Mouse (Mus musculus): ENCODE data around the gene Nupr1l. TPM values are rescaled to one million over a fixed set of nuclear protein-coding genes. Genes with fewer than 3 reads are reported as not detected.
"Not testable (repeated sequence)": the region's sequence is repeated elsewhere in the genome, so short reads cannot be mapped to it uniquely, and the experiment has no call there.

Gene Nupr1l
- total RNA-seq (2021) (1 to 10 TPM; 2.8 to 4.4 TPM), polyA plus RNA-seq (2012; rRNA removed) (17.3 and 23.6 TPM in 2 replicates)
- long read RNA-seq, partial matches to known transcripts: 0 of 4 reads
- long read RNA-seq, other reads (novel, unspliced or antisense): 0 of 4 reads

DNA sequence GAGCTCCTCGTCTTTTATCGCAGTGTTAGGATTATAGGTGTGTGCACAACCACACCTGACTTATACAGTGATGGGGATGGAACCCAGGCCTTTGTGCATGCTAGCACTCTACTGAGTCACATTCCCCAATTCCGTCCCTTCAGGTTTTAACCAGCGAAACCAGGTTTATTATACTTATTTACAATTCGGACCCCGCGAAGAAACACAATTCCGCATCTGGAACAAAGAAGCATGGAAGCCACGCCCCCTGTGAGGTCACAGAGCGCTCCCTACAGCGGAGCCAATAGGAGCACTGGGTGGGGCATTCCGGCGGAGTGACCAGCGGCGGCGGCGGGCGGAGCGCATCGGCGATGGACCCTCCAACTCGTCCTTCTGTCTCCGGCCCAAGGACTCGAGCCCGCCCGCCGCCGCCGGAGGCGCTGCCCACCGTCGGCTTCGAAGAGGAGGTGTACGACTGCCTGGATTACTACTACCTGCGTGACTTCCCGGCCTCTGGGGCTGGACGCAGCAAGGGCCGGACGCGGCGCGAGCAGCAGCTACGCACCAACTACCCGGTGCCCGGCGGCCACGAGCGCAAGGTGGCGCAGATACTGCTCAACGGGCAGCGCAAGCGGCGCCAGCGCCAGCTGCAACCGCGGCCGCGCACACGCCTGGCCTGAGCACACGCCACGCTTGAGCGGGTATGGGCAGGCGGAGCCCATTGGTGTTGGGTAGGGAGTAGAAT lies at the start of gene Nupr1l:
Gene Nupr1l (plus strand): TSS at position 299 of the 724 bp plus-strand sequence.
- DNase-seq: peak; percentile 94

DNA sequence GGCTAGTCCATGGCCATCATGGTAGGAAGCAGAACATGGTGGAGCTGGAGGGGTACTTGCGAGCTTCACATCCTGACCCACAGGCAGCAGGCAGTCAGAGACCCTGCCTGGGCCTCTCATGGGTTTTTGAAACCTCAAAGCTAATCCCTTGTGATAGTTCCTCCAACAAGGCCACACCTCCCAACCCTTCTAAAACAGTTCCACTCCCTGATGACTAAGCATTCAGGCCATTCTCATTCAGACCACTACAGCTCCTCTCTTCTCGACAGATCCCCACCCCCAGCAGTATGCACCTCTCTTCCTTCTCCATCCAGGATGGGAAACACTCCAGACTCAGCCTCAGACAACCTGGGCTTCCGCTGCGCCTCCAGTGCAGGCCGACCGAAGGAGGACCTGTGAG lies 46.0 kb upstream of the Nupr1l start:
- DNase-seq: no peak

DNA sequence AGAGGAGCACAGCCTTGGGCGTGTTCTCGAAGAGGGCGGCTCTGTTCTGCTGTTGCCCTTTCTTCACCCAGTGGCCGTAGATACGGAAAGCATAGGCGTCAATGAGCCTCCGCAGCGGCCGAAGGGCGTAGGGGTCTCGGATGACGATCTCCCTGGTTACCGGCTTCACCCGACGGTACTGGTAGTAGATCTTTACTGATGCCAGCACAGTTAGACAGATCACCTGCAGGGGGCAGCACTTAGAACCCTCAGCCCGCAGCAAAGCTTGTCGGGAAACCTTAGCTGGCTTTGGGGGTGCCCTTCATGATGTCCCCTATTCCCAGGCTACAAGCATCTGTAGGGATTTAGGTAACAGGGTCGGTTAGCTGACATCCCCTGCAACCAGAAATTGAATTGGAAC lies 43.9 kb upstream of the Nupr1l start:
- DNase-seq: peak; percentile 54

DNA sequence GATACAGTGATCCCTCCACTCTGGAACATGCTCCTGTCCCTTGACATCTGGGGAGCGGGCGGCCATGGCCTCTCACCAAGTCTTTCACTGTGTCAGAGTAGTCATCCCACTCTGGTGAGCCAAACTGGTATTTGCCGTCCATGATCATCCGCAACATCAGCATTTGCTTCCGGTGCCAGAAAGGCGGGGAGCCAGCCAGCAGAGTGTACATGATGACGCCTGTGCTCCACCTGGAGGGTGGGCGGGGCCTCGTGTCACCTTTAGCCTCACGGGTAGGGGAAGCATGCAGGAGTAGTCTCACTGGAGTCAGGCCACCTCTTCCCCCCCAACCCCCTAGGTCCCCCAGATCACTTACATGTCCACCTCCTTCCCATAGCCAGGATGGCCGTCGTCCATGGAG lies 42.5 kb upstream of the Nupr1l start:
- no peak for DNase-seq

DNA sequence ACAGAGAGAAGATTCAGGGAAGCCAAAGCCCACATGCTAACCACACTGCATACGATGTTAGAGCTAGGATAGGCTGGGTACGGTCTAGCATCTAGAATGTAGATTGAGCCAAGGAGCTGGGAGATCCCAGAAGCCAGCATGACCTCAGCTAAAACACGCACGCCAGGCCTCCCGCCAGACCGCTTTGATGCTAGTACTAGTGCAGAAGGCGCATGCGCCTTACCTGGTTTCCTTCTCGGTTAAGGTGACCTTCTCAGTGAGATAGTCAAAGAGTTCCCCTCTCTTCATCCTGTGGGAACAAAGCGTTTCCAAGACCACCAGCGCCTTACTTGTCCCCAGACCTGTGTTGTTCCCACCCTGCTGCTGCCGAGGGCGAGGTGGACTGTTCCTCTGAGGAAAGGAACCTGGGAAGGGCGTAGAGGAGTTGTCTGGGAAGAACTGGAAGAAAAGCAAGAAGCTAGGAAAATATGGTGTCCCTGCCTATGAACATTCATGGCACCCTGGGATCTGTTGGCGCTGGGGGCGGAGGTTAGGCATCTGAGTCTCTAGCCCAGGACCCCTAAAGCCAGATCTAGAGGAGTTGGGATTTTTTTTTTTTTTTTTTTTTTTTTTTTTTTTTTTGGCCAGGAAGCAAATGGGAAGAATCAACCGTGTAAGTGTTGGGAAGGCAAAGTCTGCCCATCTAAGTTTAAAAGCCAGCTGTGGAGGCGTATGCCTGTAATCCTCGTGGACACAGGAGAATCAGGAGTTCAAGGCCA lies 38.9 kb upstream of the Nupr1l start:
- DNase-seq: no peak

DNA sequence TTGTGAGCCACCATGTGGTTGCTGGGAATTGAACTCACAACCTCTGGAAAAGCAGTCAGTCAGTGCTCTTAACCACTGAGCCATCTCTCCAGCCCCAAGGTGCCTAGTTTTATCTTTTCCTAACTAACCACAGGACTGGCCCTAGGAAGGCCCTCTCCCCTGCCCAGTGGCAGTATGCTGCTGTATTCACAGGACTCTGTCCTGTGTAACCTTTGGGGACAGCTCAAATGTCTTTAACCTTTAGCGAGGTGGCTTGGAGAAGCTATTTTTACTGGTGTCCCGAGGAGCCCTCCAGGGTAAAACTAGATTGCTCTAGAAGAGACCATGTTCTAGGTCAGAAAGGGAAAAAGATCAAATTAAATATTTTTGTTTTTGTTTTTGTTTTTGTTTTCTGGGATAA lies 37.1 kb upstream of the Nupr1l start:
- no peak for DNase-seq

DNA sequence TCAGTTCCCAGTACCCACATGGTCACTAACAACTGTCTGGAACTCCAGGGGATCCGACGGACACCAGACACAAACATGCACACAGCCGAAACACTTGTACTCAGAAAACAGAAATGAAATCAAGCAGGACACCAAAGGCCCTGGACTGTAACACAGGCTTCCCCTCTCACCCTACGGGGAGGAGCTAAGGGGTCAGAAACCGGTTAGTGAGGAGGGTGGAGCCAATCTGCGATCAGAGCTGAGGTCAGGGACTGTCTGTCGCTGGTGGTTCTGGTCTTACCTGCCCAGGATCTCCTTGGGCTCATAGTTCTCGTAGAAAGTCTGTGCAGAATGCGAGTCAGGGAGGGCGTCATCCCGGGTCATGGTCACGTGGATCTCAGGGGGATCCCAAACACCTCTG lies 34.4 kb upstream of the Nupr1l start:
- DNase-seq: no peak

DNA sequence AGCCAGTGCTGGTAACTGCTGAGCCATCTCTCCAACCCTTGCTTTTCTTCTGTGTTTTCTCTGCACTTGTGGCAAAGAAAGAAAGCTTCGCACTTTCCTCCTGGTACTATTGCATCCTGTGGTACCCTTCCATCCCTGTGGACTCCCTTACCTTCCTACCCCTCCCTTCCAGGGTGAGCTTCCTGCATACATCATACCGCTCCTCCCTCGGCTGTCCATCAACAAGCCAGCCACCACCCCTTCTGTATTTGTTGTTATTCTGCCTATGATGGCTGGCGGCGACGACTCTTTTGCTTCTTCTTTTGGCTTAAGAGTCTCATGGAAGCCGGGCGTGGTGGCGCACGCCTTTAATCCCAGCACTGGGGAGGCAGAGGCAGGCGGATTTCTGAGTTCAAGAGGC lies 33.2 kb upstream of the Nupr1l start:
- no peak for DNase-seq

DNA sequence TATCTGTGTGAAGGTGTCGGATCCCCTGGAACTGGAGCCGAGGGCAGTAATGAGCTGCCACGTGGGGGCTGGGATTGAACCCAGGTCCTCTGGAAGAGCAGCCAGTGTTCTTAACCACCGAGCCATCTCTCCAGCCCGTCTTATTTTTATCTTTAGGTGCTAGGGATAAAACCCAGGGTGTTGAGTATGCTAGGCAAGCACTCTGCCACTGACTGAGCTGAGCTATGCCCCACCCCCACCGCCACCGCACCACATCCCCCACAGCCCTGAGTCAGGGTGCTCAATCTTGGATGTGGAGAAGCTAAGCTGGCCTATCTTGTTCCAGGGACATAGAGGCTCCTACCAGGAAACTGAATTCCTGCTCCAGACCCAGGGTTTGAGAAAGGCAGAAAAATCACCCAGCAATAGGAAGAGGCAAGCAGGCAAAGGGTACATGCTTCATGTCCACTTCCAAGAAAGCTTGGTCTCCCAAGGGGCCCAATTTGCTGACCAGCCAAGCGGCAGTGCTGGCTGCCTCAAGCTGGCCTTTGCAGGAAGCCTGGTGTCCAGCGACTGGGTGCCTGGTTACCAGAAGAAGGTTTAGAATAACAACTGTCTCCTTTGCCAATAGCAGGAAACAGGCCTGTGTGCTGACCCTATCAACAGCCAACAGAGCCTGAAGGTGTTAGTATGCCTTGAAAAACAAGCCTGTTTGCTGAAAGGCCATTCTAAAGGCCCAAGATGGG lies 30.4 kb upstream of the Nupr1l start:
- peak; percentile 44 for DNase-seq

DNA sequence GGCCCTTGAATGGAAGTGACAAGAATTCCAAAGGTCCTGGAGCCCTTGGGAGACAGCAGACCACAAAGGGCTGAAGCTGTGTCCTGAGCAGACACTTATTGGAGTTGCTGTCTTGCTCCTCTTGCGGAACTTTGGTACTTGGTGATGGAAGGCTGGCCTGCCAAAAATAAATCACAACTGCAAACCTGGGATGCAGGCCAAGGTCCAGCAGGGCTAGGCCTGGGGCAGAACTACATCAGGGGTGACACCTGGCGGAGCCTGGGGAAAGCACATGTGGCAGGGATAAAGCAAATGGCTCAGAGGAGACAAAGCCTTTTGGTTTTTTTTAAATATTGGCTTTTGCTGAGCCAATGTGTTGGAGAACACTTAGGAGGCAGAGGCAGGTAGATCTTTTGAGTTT lies 29.4 kb upstream of the Nupr1l start:
- peak; percentile 92 for DNase-seq

DNA sequence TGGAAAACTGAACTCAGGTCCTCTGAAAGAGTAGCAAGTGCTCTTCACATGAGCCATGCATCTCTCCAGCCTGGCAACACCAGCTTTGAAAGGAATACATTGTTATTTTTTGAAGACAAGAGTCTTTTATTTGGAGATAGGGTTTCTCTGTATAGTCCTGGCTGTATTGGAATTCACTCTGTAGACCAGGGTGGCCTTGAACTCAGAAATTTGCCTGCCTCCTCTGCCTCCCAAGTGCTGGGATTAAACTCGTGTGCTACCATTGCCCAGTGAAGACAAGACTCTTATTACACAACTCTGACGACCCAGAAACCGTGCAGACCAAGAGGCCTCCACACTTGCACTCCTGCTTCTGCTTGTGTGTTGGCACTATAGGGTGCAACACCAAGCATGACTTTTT lies 28.5 kb upstream of the Nupr1l start:
- no peak for DNase-seq

DNA sequence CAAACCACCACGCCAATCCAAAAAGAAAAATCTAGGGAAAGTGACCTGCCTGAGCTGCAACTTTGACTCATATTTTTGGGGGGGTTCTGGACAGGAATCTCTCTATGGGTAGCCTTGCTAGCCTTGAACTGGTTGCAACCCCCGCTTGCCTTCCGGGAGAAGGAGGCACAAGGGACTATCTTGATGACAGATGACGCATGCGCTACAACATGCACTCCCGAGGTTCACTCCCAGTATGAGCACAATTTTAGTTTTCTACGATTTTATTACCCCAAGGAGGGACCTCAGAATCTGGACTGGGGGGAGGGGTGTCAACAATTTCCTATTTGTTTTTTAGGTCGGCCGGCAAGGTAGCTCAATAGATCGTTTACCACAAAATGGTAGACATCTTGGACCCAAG lies 22.1 kb upstream of the Nupr1l start:
- peak; percentile 69 for DNase-seq

DNA sequence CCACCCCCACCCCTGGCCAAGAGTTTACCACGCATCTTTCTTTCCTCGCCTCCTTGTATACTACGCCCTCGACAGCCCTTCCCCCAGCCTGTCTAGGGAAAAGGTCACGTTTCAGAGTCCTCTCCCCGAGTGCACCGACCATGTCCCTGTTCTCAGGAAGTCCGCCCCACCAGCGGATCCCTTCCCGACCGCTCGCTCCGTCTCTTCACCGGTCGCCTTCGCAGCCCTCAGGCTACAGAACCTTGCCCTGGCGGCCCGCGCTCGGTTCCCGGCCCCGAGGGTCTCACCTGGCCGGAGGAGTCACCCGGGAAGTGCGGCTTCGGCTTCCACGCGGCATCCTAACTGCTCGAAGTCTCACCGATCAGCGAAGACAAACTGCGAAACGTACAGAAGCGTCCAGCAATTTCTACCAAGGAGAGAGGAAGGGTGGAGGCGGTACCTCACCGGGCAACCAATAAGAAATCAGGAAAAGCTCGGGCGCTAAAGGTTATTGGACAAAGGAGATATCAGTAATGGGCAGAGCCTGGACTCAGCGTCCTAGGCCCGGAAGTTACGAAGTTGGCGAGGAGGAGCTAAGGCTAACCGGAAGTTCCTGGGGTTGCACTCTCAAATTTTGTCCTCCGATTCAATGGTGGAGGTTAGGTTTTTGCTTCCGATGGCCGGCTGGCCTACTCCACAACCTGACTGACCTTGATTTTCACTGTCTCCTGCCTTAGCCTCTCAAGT lies 21.3 kb upstream of the Nupr1l start, which contains the start of gene Chchd2:
Gene Chchd2 (minus strand): TSS at position 560 of the 726 bp plus-strand sequence.
- peak; percentile 96 for DNase-seq

DNA sequence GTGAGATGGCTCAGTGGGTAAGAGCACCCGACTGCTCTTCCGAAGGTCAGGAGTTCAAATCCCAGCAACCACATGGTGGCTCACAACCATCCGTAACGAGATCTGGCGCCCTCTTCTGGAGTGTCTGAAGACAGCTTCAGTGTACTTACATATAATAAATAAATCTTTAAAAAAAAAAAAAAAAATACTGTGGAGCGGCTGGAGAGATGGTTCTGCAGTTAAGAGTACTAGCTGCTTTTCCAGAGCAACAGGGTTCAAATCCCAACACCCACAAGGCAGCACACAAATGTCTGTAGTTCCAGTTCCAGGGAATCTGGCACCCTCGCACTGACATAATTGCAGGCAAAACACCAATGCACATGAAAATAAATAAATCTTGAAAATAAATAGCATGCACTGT lies 17.9 kb upstream of the Nupr1l start:
- DNase-seq: not testable (repeated sequence)

DNA sequence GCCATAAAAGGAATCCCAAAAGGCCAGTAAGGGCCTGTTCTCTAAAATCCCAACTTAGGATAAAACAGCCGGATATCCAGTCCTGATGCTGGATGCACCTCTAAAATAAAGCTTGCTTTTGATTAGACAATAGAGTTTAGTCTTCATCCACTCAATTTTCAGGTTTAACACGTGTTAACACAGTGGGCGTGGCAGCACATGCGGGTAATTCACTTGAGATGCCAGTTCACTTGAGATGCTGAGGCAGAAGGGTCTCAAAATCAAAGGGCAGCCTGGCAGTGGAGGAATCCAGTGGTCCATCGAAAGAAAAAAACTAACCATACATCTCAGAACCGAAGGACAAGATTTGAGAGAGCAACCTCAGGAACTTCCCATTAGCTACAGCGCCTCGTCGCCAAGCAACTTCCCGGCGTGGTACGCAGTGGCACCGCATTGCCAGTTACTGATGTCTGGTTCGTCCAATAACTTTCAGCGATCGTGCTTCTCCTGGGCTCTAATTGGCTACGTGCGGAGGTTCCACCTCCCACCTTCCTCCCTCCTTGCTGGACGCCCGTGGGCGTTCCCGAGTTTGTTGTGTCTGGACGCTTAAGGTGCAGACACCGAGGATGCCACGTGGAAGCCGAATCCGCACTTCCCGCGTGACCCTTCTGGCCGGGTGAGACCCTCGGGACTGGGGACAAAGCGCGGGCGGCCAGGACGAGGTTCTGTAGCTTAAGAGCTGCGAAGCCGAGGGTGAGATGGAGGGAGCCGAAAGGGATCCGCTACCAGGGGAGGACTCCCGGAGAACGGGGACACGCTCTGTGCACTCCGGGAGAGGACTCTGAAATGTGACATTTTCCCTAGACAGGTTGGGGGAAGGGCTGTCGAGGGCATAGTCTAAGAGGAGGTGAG lies 12.9 kb upstream of the Nupr1l start, which contains the start of gene Zbed5:
Gene Zbed5 (plus strand): TSS at position 526 of the 891 bp plus-strand sequence.
- peak; percentile 92 for DNase-seq

DNA sequence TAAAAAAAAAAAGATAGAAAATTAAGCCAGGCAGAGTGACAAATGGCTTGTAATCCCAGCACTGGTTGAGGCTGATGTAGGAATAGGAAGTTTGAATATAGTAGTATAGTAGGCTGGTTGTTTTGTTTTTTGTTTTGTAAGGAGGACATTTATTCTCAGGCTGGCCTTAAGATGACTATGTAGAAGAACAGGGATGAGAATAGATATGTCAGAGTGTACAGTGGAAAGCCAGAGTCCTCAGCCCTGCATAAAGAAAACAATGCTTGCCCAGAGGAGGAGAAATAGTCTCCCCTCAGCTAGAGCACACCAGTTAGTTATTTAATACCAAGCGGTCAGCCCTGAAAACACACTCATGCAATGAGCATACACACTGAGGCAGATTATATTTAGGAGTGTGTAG lies 9.9 kb upstream of the Nupr1l start, which contains the start of gene Phkg1:
Gene Phkg1 (minus strand): TSS at position 101 of the 400 bp plus-strand sequence.
- no peak for DNase-seq

DNA sequence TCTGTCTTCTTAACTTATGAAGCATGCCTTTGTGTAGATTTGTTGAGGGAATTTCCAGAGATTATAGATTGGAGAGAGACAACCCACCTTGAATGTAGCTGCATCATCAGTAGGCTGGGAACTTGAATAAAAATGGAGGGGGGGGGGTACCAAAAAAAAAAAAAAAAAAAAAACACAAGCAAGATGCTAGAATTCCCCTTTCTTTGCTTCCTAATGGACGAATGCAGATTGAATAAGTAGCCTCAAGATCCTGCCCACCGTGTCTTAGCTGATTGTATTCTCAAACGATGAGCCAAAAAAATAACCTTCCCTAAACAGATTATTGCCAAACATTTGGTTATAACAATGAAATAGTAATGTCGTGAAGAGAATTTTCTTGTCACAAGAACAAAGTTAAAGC lies 565 bp upstream of the Nupr1l start:
- no peak for DNase-seq

DNA sequence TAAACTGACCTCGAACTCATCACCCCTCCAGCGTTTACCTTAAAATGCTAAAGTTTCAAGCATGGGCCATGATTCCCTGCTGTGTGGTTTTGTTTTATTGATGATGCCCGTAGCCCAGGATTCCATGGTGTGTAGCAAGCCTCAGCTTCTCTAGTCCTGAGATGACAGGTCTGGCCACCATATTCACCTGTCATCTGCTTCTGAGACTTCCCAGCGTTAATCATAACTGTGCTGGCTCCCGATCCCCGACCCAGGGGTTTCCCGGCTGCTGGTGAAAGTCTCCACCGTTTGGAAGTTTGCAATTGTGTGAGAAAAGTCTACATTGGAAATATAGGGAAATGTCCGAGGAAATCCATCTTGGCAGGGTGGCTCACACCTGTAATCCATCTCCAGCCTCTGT lies 807 bp downstream of the Nupr1l start:
- DNase-seq: no peak

DNA sequence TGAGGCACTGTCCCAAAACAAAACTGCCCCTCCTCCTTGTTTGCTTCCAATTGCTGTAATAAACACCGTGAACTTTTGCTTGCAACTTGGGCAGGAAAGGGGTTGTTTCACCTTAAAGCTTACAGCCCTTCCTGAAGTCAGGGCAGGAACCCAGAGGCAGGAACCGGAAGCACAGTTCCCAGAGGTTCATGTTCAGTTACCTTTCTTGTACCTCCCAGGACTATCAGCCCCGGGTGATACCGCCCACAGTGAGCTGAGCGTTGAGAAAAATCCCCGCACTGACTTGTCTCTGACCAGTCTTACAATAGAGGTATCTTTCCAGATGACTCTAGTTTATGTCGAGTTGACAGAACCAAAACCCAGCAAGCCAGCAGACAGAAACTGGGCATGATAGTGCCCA lies 1.3 kb downstream of the Nupr1l start:
- DNase-seq: no peak

DNA sequence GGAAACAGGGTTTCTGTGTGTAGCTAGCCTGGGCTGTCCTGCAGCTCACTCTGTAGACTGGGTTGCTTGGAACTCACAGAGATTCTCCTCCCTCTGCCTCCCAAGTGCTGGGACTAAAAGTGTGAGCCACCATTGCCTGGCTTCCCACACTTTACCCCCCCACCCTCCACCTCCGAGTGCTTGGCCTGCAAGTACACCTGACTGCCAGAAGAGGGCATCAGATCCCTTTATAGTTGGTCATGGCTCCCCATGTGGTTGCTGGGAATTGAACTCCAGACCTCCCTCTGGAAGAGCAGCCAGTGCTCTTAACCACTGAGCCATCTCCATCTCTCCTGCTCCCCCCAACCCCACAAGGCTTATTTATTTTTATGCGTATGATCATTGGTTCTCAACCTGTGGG lies 5.7 kb downstream of the Nupr1l start:
- DNase-seq: peak; percentile 28

DNA sequence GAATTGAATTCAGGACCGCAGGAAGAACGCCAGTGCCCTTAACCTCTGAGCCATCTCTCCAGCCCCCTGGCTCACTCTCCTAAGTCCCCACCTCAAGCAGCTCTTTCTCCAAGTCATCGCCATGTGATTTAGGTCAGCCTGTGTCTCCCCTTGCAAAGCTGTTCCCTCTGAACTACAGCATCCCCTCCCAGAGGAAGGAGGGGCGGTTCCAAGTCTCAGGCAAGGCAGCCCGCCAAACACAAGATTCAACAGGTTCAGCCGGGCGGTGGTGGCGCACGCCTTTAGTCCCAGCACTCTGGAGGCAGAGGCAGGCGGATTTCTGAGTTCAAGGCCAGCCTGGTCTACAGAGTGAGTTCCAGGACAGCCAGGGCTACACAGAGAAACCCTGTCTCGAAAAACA lies 7.2 kb downstream of the Nupr1l start:
- not testable (repeated sequence) for DNase-seq
